13 mouse cellular contexts compared by ENCODE assay signal in the genomic region with DNA sequence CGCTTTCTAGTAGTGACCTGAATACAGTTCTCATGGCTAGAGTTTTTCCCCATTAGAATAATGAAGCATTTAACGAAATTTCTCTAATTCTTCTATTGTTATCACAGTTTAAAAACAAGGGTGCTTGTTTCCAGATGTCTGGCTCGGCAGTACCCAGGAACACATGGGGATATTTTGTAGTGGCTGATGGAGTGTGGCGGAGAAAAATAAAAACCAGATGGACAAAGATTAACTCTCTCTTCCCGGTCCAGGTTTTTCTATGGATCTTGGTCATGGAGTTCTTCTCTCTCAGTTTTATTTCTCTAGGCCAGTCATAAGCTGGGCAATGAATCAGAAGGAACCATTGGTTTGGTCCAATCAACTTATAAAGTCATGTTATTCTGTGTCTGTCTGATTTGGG.
"Had no signal": no experiment of that assay in that cellular context is flagged by ENCODE, and none has a peak within 500 bp of the region (broad histone marks: within the 10 kb centered on the region; RNA-seq: fewer than 3 reads in every experiment).

No protein-coding gene starts in this region.

- H3K9ac ChIP-seq: liver, embryonic 14.5 days; midbrain, embryonic 12.5 days; neural tube, embryonic 13.5 days had no signal

- H3K4me2 ChIP-seq: midbrain, embryonic 12.5 days; neural tube, embryonic 13.5 days had no signal

- H3K27me3 ChIP-seq: neural tube, embryonic 13.5 days had no signal

- DNase-seq: kidney, adult 11 months; kidney, postnatal 10 days; kidney, postnatal 4 days; lung, adult 18-20 months; right cerebral cortex, adult 18-20 months; right cerebral cortex, postnatal 25 days; thymus, postnatal 4 days had no signal

- H3K9me3 ChIP-seq: midbrain, embryonic 12.5 days; neural tube, embryonic 13.5 days had no signal

- H3K27ac ChIP-seq: layer of hippocampus, adult 2 months; liver, embryonic 14.5 days; midbrain, embryonic 12.5 days; neural tube, embryonic 13.5 days; stomach, postnatal 0 days had no signal

- H3K4me1 ChIP-seq: midbrain, embryonic 12.5 days; neural tube, embryonic 13.5 days had no signal

- H3K36me3 ChIP-seq: midbrain, embryonic 12.5 days; neural tube, embryonic 13.5 days had no signal

- H3K4me3 ChIP-seq: layer of hippocampus, adult 2 months; midbrain, embryonic 12.5 days; neural tube, embryonic 13.5 days had no signal

- ATAC-seq: midbrain, embryonic 16.5 days had no signal
